Mouse (Mus musculus) thymus, adult 2 months (tissue): ENCODE data around the gene Cldn4. TPM values are rescaled to one million over a fixed set of nuclear protein-coding genes. Genes with fewer than 3 reads are reported as not detected.

Experiments
- DNase-seq: peaks from one replicate; pipeline ENCODE4 v3.0.0; 2021
- H3K27ac ChIP-seq: fragments of 200-500 bp; 2 replicates; pipeline ENCODE4 v1.5.1; 2012; ENCODE audit warnings: low read length, control low read depth; ENCODE audit not compliant: control insufficient read depth, insufficient read depth
- H3K27me3 ChIP-seq: fragments of 200-500 bp; 2 replicates; pipeline ENCODE4 v1.6.1; 2012; ENCODE audit warnings: mild to moderate bottlenecking, low read length, moderate library complexity, mixed read lengths; ENCODE audit not compliant: control insufficient read depth, insufficient read depth
- H3K36me3 ChIP-seq: fragments of 200-500 bp; 2 replicates; pipeline ENCODE4 v1.6.1; 2012; ENCODE audit warnings: mild to moderate bottlenecking, low read length, moderate library complexity; ENCODE audit not compliant: control insufficient read depth, insufficient read depth
- H3K4me1 ChIP-seq: fragments of 200-500 bp; replicated peaks from 2 replicates; pipeline ENCODE4 v1.6.1; 2012; ENCODE audit warnings: low read length; ENCODE audit not compliant: control insufficient read depth, insufficient read depth
- H3K4me3 ChIP-seq: fragments of 200-500 bp; 2 replicates; pipeline ENCODE4 v1.5.1; 2012; ENCODE audit warnings: mild to moderate bottlenecking, low read length, control low read depth, moderate library complexity; ENCODE audit not compliant: control insufficient read depth, insufficient read depth
- CTCF ChIP-seq: fragments of 200-500 bp; IDR thresholded peaks from 2 replicates; pipeline ENCODE4 v1.5.1; 2012; ENCODE audit warnings: mild to moderate bottlenecking, control low read depth, low read length, moderate library complexity, borderline replicate concordance; ENCODE audit not compliant: control insufficient read depth, poor library complexity, insufficient read depth; ENCODE audit errors: extremely low read depth
- POLR2A ChIP-seq: fragments of 200-500 bp; IDR thresholded peaks from 2 replicates; pipeline ENCODE4 v1.6.1; 2012; ENCODE audit warnings: mild to moderate bottlenecking, low read length, control low read depth, moderate library complexity; ENCODE audit not compliant: control insufficient read depth, poor library complexity, insufficient read depth; ENCODE audit errors: extremely low read depth
- WGBS: fragments of 180-500 bp; shearing (Covaris S2); methylation state at CpG from one replicate; pipeline ENCODE4 v1.1.7; 2018; 5-methylcytosine and 5-hydroxymethylcytosine counted together
- polyA plus RNA-seq: library from polyadenylated mRNA; depleted of rRNA; stranded (reverse); fragments of >200 nt; gene quantifications from 2 replicates; pipeline ENCODE4 v1.2.3, GENCODE M21; 2012

Cldn4 gene
- polyA plus RNA-seq, 1 experiment: 57.8 TPM

- H3K27ac ChIP-seq: peak overlapping the region; percentile 27; the same call in 1 of the 2 replicates
- no peak overlapping the region for H3K4me3 ChIP-seq
- H3K36me3 ChIP-seq: no peaks in the 10 kb centered on the region
- DNase-seq: no peak
- peaks cover 66% of the 10 kb centered on the region for H3K4me1 ChIP-seq
- WGBS: 73% methylated on average over 4 of the region's 4 CpGs
- no peaks in the 10 kb centered on the region for H3K27me3 ChIP-seq
- TF ChIP-seq POLR2A (no peak), CTCF (no peak)
These were observed 1.3 kb upstream of the Cldn4 start for GRCm38 (mm10) chr5:134948085-134948439.

GRCm38 (mm10) chr5:134947420-134948084 is 818 bp upstream of the Cldn4 start:
- DNase-seq: no peak
- Histone ChIP-seq H3K36me3 (no peaks in the 10 kb centered on the region), H3K27me3 (no peaks in the 10 kb centered on the region), H3K27ac (peak overlapping the region; percentile 37; the same call in 1 of the 2 replicates), H3K4me1 (peaks cover 68% of the 10 kb centered on the region), H3K4me3 (no peak overlapping the region)
- no peak for TF ChIP-seq CTCF
- no peak for TF ChIP-seq POLR2A
- WGBS: 45% methylated on average over 5 of the region's 5 CpGs

- H3K4me1 ChIP-seq: peaks cover 69% of the 10 kb centered on the region
- TF ChIP-seq CTCF (no peak), POLR2A (no peak)
- H3K4me3 ChIP-seq: peak overlapping the region; percentile 40
- WGBS: 78% methylated on average over 43 of the region's 43 CpGs
- DNase-seq: no peak
- H3K27ac ChIP-seq: peak overlapping the region; percentile 82
- H3K36me3 ChIP-seq: no peaks in the 10 kb centered on the region
- H3K27me3 ChIP-seq: no peaks in the 10 kb centered on the region
These were observed 474 bp downstream of the Cldn4 start for GRCm38 (mm10) chr5:134946063-134946856.

- no peak for DNase-seq
- 85% methylated on average over 19 of the region's 19 CpGs for WGBS
- H3K27ac ChIP-seq: no peak overlapping the region
- TF ChIP-seq POLR2A (no peak), CTCF (no peak)
- peak overlapping the region; percentile 40 for H3K4me3 ChIP-seq
- no peaks in the 10 kb centered on the region for H3K27me3 ChIP-seq
- peaks cover 72% of the 10 kb centered on the region for H3K4me1 ChIP-seq
- H3K36me3 ChIP-seq: no peaks in the 10 kb centered on the region
These were observed 1.3 kb downstream of the Cldn4 start for GRCm38 (mm10) chr5:134945266-134945959.

GRCm38 (mm10) chr5:134944179-134944578 is 2.6 kb downstream of the Cldn4 start:
- 90% methylated on average over 5 of the region's 5 CpGs for WGBS
- H3K36me3 ChIP-seq: no peaks in the 10 kb centered on the region
- no peak overlapping the region for H3K27ac ChIP-seq
- H3K4me1 ChIP-seq: peaks cover 73% of the 10 kb centered on the region
- no peak for TF ChIP-seq POLR2A
- no peak for TF ChIP-seq CTCF
- no peak overlapping the region for H3K4me3 ChIP-seq
- no peaks in the 10 kb centered on the region for H3K27me3 ChIP-seq
- DNase-seq: no peak

GRCm38 (mm10) chr5:134942740-134943139 is 4.0 kb downstream of the Cldn4 start:
- Histone ChIP-seq H3K27me3 (no peaks in the 10 kb centered on the region), H3K27ac (no peak overlapping the region; the same call in 1 of the 2 replicates), H3K4me3 (no peak overlapping the region), H3K36me3 (no peaks in the 10 kb centered on the region), H3K4me1 (peaks cover 67% of the 10 kb centered on the region)
- no peak for DNase-seq
- 75% methylated on average over 2 of the region's 2 CpGs for WGBS
- TF ChIP-seq POLR2A: no peak
- no peak for TF ChIP-seq CTCF
